Mouse (Mus musculus) cerebellum, postnatal 36 days (tissue): Measurements from ENCODE around the gene Selenoi.
A peak's percentile ranks its signal among the peaks of the same experiment; 100 is the strongest.
"Not testable (repeated sequence)": the region's sequence is repeated elsewhere in the genome, so short reads cannot be mapped to it uniquely, and the experiment has no call there.

Experiments used
- DNase-seq, 2 experiments: peaks; one replicate each; pipeline ENCODE4 v3.0.0; 2021 to 2022; ENCODE audit warnings: mixed read lengths in 2 of 2

Gene Selenoi

GRCm38 (mm10) chr5:30232271-30232971, at the start of gene Selenoi:
Selenoi (plus strand) TSS chr5:30232581.
- DNase-seq, result peak; percentile 99 to 100

- no peak for DNase-seq
Measured at GRCm38 (mm10) chr5:30187687-30188485, 44.5 kb upstream of the Selenoi start.

- DNase-seq, result no peak
Measured at GRCm38 (mm10) chr5:30192452-30192851, 39.9 kb upstream of the Selenoi start.

DNA sequence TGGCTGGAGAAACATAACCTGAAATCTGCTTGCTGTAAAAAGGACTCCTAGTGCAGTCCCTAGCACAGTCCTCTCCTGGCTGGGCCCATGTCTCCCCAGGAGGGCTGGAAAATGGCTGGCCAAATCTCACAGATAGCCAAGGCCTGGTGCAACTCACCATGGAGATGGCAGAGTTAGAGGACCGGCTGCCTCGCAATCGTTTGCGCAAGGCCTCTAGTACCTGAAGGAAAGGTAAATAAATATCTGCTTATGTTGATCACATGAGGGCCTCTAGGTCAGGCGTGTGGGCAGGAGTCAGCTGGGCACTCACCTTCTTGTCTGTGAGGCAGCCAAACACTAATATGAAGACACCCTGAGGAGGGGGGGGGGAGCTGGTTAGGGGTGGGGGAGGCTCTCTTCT, 37.0 kb upstream of the Selenoi start:
- no peak for DNase-seq

DNA sequence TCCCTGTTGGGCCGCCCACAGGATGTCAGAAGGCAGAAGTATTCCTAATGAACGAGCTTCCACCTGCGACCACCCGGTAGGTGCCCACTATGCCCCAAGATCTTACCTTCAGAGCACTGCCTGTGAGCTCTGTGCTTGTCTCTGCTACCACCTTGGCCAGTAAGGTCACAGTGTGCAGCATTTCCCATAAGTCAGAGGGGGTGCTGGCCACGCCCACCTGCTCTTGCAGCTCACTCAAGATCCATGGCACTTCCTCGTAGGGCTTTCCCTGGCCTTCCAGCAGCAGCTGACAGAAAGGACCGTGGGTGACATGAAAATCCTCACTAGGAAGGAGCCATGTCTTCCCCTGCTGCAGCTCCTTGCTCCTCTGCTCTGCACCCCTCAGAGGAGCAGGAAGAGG, 34.1 kb upstream of the Selenoi start:
- DNase-seq, result no peak

DNA sequence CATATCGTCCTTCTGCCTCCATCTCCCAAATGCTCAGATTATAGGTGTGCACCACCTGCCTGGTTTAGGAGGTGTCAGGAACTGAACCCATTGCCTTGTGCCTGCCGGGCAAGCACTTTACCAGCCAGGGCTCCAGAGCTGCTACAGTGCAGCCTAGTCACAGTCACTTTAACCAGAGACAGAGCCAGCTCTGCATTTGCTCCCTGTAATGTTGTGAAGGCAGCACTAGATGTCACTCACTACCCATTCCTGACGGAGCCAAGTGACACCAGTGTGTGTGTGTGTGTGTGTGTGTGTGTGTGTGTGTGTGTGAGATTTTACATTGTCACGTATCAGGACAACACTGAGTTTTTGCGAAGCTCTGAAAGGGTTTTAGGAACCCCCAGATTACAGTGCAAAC, 30.9 kb upstream of the Selenoi start:
- DNase-seq, result peak; percentile 17 to 31

- no peak for DNase-seq
Measured at GRCm38 (mm10) chr5:30202221-30202620, 30.2 kb upstream of the Selenoi start.

DNA sequence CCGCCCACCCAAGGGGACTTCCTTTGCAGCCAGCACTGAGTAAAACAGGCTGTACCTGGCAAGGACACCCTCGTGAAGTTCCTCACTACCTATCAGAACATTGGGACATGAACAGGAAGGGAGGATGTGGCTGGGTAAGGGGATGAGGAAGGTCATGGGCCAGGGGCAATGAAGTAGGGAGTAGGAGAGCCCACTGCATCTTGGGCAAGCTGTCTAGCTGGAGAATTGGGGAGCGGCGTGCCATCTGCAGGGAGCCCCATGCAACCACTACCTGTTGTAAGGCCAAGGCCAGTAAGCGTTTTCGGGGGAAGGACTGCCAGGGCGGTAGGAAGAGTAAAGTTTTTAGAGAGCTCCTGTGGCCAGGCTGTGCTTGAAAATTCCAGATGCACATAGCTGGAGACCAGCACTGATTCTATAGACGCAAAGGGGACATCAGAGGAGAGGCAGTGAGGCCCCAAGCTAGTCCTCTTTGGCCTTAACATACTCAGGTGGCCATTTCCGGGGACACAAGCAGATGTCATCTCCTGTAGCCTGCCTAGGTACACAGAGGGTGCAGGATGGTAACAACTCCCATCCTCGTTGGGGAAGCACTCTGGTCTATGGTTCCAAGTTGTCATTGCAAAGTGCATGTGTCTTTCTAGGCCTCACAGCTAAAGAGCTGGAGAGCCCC, 29.0 kb upstream of the Selenoi start:
- DNase-seq, result no peak

DNA sequence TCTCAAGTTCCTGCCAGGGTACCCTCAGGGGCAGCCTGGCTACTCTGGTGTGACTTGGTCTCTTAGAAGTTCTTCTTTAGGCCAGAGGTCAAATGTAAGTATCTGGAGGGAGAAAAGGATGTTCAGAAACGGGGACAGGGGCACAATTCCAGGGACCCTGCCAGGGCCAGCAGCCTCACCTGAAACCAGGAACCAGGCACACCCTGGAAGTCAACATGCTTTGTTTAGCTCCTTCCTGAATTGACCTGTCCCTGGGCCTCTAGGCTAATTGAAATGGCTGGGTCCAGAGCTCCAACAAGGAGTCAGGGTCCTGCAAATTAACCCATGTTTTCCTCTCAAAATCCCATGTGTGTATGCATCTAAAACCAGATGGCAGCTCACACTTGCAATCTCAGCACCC, 27.9 kb upstream of the Selenoi start:
- no peak for DNase-seq

GRCm38 (mm10) chr5:30205034-30205433, 27.3 kb upstream of the Selenoi start:
- DNase-seq, result no peak

GRCm38 (mm10) chr5:30205493-30205892, 26.9 kb upstream of the Selenoi start, which contains the start of gene Adgrf3:
Adgrf3 (minus strand) TSS chr5:30205722.
- DNase-seq, result no peak

GRCm38 (mm10) chr5:30207276-30207675, 25.1 kb upstream of the Selenoi start:
- no peak for DNase-seq

GRCm38 (mm10) chr5:30210758-30211157, 21.6 kb upstream of the Selenoi start:
- DNase-seq, result not testable (repeated sequence)

DNA sequence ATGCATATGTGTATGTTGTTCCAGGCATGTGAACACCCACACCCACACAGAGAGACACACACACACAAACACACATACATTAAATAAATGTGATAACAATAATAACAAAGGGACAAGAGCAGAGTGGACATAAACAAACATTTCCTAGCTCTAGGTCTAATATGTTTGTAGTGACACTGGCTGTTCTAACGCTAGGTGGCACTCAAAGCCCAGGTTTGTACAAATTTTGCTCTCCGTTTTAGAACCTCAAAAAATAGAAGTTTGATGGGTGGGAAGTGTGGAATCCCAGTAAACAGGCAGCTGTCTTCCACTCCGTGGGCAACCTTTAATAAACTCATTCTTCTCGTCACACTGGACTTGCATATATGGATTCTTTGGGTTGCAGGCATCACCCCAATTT, 17.5 kb upstream of the Selenoi start:
- peak; percentile 64 to 76 for DNase-seq

DNA sequence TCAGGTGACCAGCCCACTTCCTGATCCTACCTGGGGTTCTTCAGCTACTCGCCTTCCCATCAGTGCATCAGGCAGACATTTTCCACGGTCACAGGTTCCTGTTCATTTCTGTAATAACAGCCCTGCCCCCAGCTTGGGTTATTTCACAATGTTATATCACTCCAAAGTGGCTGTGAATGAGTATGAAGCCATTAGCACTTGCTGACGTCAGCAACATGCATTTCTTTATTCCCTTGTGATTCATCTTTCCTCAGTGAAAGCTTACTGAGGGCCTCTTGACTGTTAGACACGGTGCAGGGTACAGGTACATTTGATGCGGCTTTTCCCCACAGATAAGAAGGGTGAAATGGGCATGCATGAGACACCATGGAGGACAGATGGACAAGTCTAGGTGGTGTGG, 16.4 kb upstream of the Selenoi start:
- no peak for DNase-seq

- DNase-seq, result no peak
Measured at GRCm38 (mm10) chr5:30219715-30220114, 12.7 kb upstream of the Selenoi start.

DNA sequence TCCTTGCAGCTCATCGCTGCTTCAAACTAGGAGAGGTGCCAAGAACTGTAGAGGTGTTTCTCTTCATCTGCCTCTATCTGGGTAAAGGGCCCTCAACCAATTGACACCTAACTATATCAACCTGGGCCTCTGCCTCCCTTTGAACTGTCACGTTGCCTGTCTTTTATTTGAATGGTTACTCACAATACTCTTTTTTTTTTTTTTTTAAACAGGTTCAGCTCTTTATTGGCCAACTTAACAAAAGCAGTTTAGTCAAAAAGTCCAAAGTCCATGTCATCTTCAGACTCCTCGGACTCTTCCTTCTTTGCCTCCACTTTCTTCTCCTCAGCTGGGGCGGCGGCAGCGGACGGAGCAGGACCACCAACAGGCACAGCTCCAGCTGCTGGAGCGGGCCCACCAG, 11.7 kb upstream of the Selenoi start:
- DNase-seq, result no peak

- no peak for DNase-seq
Measured at GRCm38 (mm10) chr5:30222681-30223080, 9.7 kb upstream of the Selenoi start.

GRCm38 (mm10) chr5:30230901-30231300, 1.5 kb upstream of the Selenoi start:
- DNase-seq, result peak; percentile 37 to 46

GRCm38 (mm10) chr5:30231891-30232270, 500 bp upstream of the Selenoi start:
- no peak for DNase-seq

DNA sequence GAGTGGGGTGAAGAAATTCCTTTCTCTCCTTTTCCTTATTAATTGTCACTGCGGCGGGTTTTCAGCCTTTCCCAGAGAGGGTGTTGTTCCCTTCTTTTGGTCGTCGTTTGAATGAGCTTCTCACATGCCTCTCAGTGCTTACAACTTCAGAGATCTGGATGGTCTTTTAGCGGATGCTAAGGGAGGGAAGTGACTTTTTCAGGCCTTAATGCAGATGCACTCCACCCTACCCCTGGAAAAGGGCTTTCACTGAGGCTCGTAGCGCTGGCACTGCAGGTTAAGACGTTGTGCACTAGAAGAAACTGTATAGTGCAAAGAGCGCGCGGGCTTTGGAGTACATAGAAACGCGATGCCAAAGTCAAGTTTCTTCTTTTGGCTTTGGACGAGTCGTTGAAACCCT, 661 bp downstream of the Selenoi start:
- peak in 1 of 2 experiments; percentile 18 for DNase-seq

DNA sequence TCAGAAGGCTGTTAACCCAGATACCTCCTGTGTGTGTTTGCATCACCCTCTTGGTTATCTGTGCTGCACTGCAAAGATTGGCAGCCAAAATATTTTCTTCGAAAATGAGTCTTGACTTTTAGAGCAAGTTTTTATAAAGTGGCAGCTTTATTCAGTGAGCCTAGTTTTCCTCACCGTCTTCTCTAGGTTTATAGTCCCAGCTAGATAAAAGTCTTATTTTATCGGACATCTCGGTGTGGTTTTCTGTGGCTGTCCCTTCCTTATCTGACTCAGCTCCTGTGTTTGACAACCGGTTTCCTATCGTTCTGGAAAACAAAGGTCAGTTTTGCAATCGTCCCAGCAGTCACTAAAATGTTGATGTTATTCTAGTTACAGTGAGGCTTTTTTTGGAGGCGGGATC, 1.6 kb downstream of the Selenoi start:
- DNase-seq, result no peak

- no peak for DNase-seq
Measured at GRCm38 (mm10) chr5:30235641-30236126, 3.3 kb downstream of the Selenoi start.

DNA sequence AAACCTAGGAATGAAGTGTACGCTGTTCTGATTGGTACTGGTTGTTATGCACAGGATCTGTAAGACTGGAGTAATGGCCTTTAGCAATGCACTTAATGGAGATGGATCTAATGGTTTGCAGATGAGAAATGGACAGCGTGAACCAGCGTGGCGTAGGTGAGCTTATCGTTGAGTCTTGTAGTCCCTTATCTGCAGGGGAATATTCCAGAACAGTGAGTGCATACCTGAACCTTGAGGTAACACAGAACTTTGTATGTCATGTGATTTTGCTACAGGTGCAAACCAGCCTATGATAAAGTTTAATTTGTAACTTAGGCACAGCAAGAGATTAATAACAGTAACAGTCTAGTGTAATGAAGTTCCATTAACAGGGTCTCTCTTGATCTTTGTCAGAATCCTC, 6.2 kb downstream of the Selenoi start:
- no peak for DNase-seq
